Comparison of ENCODE assay signal across 8 mouse cellular contexts in genomic region chr1:91041605-91042004, GRCm38 (mm10). TPM values are rescaled to one million over a fixed set of nuclear protein-coding genes. Genes with fewer than 3 reads are reported as not detected.
A peak's percentile ranks its signal among the peaks of the same experiment; 100 is the strongest.
DNase-seq lines count a peak whose midpoint lies in the region; ATAC-seq and TF ChIP-seq lines count a peak whose summit lies in the region.

No protein-coding gene starts in this region.

- H3K9me3 ChIP-seq in heart, embryonic 16.5 days (replicated peaks; ENCODE audit: control insufficient read depth, low read length), result no peaks in the 10 kb centered on the region
- H3K9me3 ChIP-seq in CH12.LX (replicated peaks; ENCODE audit: low read length), result no peaks in the 10 kb centered on the region
- H3K9me3 ChIP-seq in hindbrain, embryonic 16.5 days (ENCODE audit: control insufficient read depth, low read length), result no peaks in the 10 kb centered on the region

- no peak for TF ChIP-seq RAD21 in CH12.LX (IDR thresholded peaks at IDR 0.05; ENCODE audit: low read depth, low read length)

- no peaks in the 10 kb centered on the region for H3K79me2 ChIP-seq in CH12.LX (replicated peaks; ENCODE audit: control insufficient read depth, extremely low read depth, insufficient read depth, poor library complexity, severe bottlenecking)

- H3K27ac ChIP-seq in heart, embryonic 16.5 days (ENCODE audit: low read length), result peak overlapping the region; percentile 74
- H3K27ac ChIP-seq in CH12.LX (ENCODE audit: insufficient read depth, low read depth), result no peak overlapping the region
- no peak overlapping the region for H3K27ac ChIP-seq in hindbrain, embryonic 16.5 days (ENCODE audit: low read depth, low read length)

- H3K36me3 ChIP-seq in heart, embryonic 16.5 days (ENCODE audit: control insufficient read depth, insufficient read depth), result no peaks in the 10 kb centered on the region
- H3K36me3 ChIP-seq in CH12.LX (replicated peaks in 1 of 2; ENCODE audit: control insufficient read depth in 1 of 2, insufficient read depth in 1 of 2, low read length in 1 of 2), result no peaks in the 10 kb centered on the region
- no peaks in the 10 kb centered on the region for H3K36me3 ChIP-seq in hindbrain, embryonic 16.5 days (ENCODE audit: control insufficient read depth, insufficient read depth, low read length)

- no peak for TF ChIP-seq CTCF in CH12.LX (conservative IDR thresholded peaks at IDR 0.05 in 1 of 2, IDR thresholded peaks at IDR 0.05 in 1 of 2; ENCODE audit: low read depth in 2 of 2, low read length in 2 of 2)

- dilution Hi-C loops in CH12.LX (cut with MboI; ENCODE audit: extremely low pct_ligation_motif_present, extremely low pct_unique_long_range_greater_than_20kb, low sequenced_read_pairs), result no loop called here

- H3K4me1 ChIP-seq in heart, embryonic 16.5 days (ENCODE audit: control insufficient read depth, insufficient read depth, low read length), result peaks cover 73% of the 10 kb centered on the region
- H3K4me1 ChIP-seq in CH12.LX (ENCODE audit: control insufficient read depth in 1 of 2, insufficient read depth in 2 of 2), result peaks cover 10 to 64% of the 10 kb centered on the region in 2 experiments
- peaks cover 5% of the 10 kb centered on the region for H3K4me1 ChIP-seq in hindbrain, embryonic 16.5 days (ENCODE audit: control insufficient read depth, insufficient read depth, low read depth, low read length)

- no peak overlapping the region for H3K4me2 ChIP-seq in heart, embryonic 16.5 days (ENCODE audit: low read depth, low read length)
- no peak overlapping the region for H3K4me2 ChIP-seq in CH12.LX (ENCODE audit: insufficient read depth, low read depth, poor library complexity, severe bottlenecking)
- H3K4me2 ChIP-seq in hindbrain, embryonic 16.5 days (ENCODE audit: low read length), result no peak overlapping the region

- no peak for TF ChIP-seq EP300 in CH12.LX (IDR thresholded peaks at IDR 0.05; ENCODE audit: low read length)

- 41% methylated on average over 5 of the region's 5 CpGs for WGBS in heart, embryonic 16.5 days
- WGBS in hindbrain, embryonic 16.5 days, result 90% methylated on average over 5 of the region's 5 CpGs

- DNase-seq in heart, postnatal 10 days, result no peak
- no peak for DNase-seq in CH12.LX (ENCODE audit: extremely low read depth)
- DNase-seq in fat pad, adult 2 months (ENCODE audit: extremely low read depth, low read depth, low spot score), result peak; percentile 80
- no peak for DNase-seq in ovary, postnatal 14 days (ENCODE audit: low spot score)

- in situ Hi-C loops in CH12.LX (cut with MboI; ENCODE audit: low pct_ligation_motif_present, low pct_unique_long_range_greater_than_20kb, low sequenced_read_pairs), result loop anchor here (5.0 kb wide), 1 partner anchor 46 kb away; no protein-coding TSS in a partner anchor

- TF ChIP-seq POLR2A in CH12.LX (IDR thresholded peaks at IDR 0.05; ENCODE audit: low read depth, low read length), result no peak

- peak overlapping the region; percentile 18 for H3K9ac ChIP-seq in heart, embryonic 16.5 days (ENCODE audit: low read length)
- no peak overlapping the region for H3K9ac ChIP-seq in CH12.LX (ENCODE audit: insufficient read depth, low read depth)
- H3K9ac ChIP-seq in hindbrain, embryonic 16.5 days (ENCODE audit: low read depth, low read length), result no peak overlapping the region

- no peak for ATAC-seq in heart, embryonic 16.5 days (replicated peaks; ENCODE audit: extremely low read depth, insufficient read depth, low FRiP score)
- peak; percentile 59 for ATAC-seq in megakaryocyte progenitor cell, adult 5-6 weeks (replicated peaks; ENCODE audit: poor library complexity)
- no peak for ATAC-seq in megakaryocyte-erythroid progenitor cell, adult 5-6 weeks (replicated peaks; ENCODE audit: low FRiP score, low TSS enrichment, poor library complexity, severe bottlenecking)
- ATAC-seq in hindbrain, embryonic 16.5 days, result no peak

- intact Hi-C loops in heart, postnatal 10 days (cut with DNase I), result loop anchor here (5.0 kb wide), 1 partner anchor 69 kb away; no protein-coding TSS in a partner anchor

- no peaks in the 10 kb centered on the region for H3K27me3 ChIP-seq in heart, embryonic 16.5 days (ENCODE audit: control insufficient read depth, insufficient read depth, low read length)
- H3K27me3 ChIP-seq in CH12.LX (replicated peaks), result no peaks in the 10 kb centered on the region
- H3K27me3 ChIP-seq in hindbrain, embryonic 16.5 days (replicated peaks; ENCODE audit: control insufficient read depth, insufficient read depth, low read length), result no peaks in the 10 kb centered on the region

- H3K4me3 ChIP-seq in heart, embryonic 16.5 days (ENCODE audit: low read length), result no peak overlapping the region
- no peak overlapping the region for H3K4me3 ChIP-seq in CH12.LX (replicated peaks in 1 of 3; ENCODE audit: low read depth in 2 of 3, low read length in 2 of 3, poor library complexity in 1 of 3)
- H3K4me3 ChIP-seq in hindbrain, embryonic 16.5 days (ENCODE audit: low read length), result no peak overlapping the region

TF ChIP-seq in CH12.LX, 34 proteins besides CTCF, POLR2A, EP300 and RAD21:
- TF ChIP-seq MXI1 (IDR thresholded peaks at IDR 0.05; ENCODE audit: low read depth, low read length), result no peak
- TF ChIP-seq ELF1 (IDR thresholded peaks at IDR 0.05; ENCODE audit: low read depth, low read length), result 0 out of 2 replicates have a peak, but pooled peaks have one; percentile 11
TF ChIP-seq in CH12.LX: peak in this region for 1.

RNA-seq across cellular contexts. Expression of gene Lrrfip1, which starts 43.1 kb away (rescaled TPM):
- 156 TPM in 2 replicates for polyA plus RNA-seq in heart, embryonic 16.5 days (2015; fragmentation: Nextera tagmentation; extraction: Ambion mirVana)
- 100 to 1,000 TPM; 172 to 186 TPM for total RNA-seq in heart, postnatal 10 days (2021)
- 19.1 and 22.8 TPM in 2 replicates for total RNA-seq in CH12.LX (2012; rRNA removed)
- total RNA-seq in CH12.LX (2014; rRNA removed), result 16.9 and 17.2 TPM in 2 replicates
- 30.5 and 31.7 TPM in 2 replicates for polyA plus RNA-seq in CH12.LX (2012; ENCODE audit: insufficient read length, low read depth)
- 70.8 and 70.9 TPM in 2 replicates for total RNA-seq in megakaryocyte progenitor cell, adult 5-6 weeks (2015)
- total RNA-seq in megakaryocyte progenitor cell, adult 5-6 weeks (2017), result 121 and 127 TPM in 2 replicates
- total RNA-seq in megakaryocyte-erythroid progenitor cell, adult 5-6 weeks (2014; fragmentation: Nextera tagmentation), result 29.4 and 35.8 TPM in 2 replicates
- total RNA-seq in megakaryocyte-erythroid progenitor cell, adult 5-6 weeks (2017), result 42.4 and 70.7 TPM in 2 replicates
- polyA plus RNA-seq in hindbrain, embryonic 16.5 days (2015; fragmentation: Nextera tagmentation; extraction: Ambion mirVana), result 40.9 and 43.3 TPM in 2 replicates
